ENCODE assay signal across 41 mouse cellular contexts in the genomic region with DNA sequence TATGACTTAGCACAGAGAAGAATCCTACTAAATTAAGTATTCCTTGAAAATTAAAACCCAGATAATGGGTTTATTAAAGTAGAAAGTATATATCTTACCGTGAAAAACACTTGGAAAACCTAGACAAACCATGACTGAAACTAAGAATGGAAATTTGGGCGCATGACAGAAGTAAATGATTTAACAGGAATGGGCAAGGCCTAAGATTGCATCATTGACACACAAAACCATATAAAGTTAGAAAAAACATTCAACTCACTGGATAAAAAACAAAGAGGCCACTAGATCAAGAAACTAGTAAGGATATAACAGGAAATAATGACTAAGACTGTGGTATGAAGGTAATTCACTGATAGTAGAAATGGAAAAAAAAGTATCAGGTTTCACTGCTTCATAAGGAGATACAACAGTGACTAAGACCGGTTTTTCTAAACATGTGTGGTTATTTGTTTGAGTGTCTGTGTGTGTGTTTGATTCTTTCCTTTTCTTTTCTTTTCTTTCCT. TPM values are rescaled to one million over a fixed set of nuclear protein-coding genes. Genes with fewer than 3 reads are reported as not detected.
"Had no signal": no experiment of that assay in that cellular context is flagged by ENCODE, and none has a peak within 500 bp of the region (broad histone marks: within the 10 kb centered on the region; RNA-seq: fewer than 3 reads in every experiment).

No protein-coding gene starts in this region.

- ATAC-seq: hindbrain, postnatal 0 days; intestine, embryonic 16.5 days had no signal

- H3K27ac ChIP-seq: gastrocnemius, adult 2 months; heart, embryonic 10.5 days; heart, embryonic 13.5 days; heart, embryonic 15.5 days; hindbrain, embryonic 13.5 days; hindbrain, embryonic 15.5 days; hindbrain, postnatal 0 days; kidney, embryonic 15.5 days; kidney, postnatal 0 days; left cerebral cortex, adult 2 months; limb, embryonic 10.5 days; limb, embryonic 12.5 days; liver, embryonic 13.5 days; liver, embryonic 15.5 days had no signal

- H3K9ac ChIP-seq: heart, embryonic 13.5 days; heart, embryonic 15.5 days; hindbrain, embryonic 13.5 days; hindbrain, embryonic 15.5 days; kidney, embryonic 15.5 days; limb, embryonic 12.5 days; liver, embryonic 13.5 days; liver, embryonic 15.5 days had no signal

- DNase-seq: gastrocnemius, adult 2 months; gastrocnemius, postnatal 10 days; gastrocnemius, postnatal 25 days; heart, adult 18-20 months; heart, postnatal 14 days; heart, postnatal 36 days; kidney, adult 11 months; kidney, adult 2 months; kidney, adult 9 months; kidney, postnatal 14 days; kidney, postnatal 36 days; layer of hippocampus, adult 9-11 months; liver; liver, embryonic 13.5 days had no signal

- H3K4me3 ChIP-seq: gastrocnemius, adult 2 months; heart, embryonic 10.5 days; heart, embryonic 13.5 days; heart, embryonic 15.5 days; hindbrain, embryonic 13.5 days; hindbrain, embryonic 15.5 days; kidney, embryonic 15.5 days; left cerebral cortex, adult 2 months; limb, embryonic 10.5 days; limb, embryonic 12.5 days; liver, embryonic 13.5 days; liver, embryonic 15.5 days had no signal

- H3K4me2 ChIP-seq: heart, embryonic 13.5 days; heart, embryonic 15.5 days; hindbrain, embryonic 13.5 days; hindbrain, embryonic 15.5 days; kidney, embryonic 15.5 days; limb, embryonic 12.5 days; liver, embryonic 13.5 days; liver, embryonic 15.5 days had no signal

- H3K4me1 ChIP-seq: heart, embryonic 10.5 days; heart, embryonic 13.5 days; heart, embryonic 15.5 days; hindbrain, embryonic 13.5 days; hindbrain, embryonic 15.5 days; kidney, embryonic 15.5 days; limb, embryonic 10.5 days; limb, embryonic 12.5 days; liver, embryonic 13.5 days; liver, embryonic 15.5 days had no signal

- H3K9me3 ChIP-seq: heart, embryonic 10.5 days; heart, embryonic 13.5 days; heart, embryonic 15.5 days; hindbrain, embryonic 13.5 days; hindbrain, embryonic 15.5 days; kidney, embryonic 15.5 days; limb, embryonic 10.5 days; limb, embryonic 12.5 days; liver, embryonic 13.5 days; liver, embryonic 15.5 days had no signal

- H3K27me3 ChIP-seq: heart, embryonic 13.5 days; heart, embryonic 15.5 days; hindbrain, embryonic 13.5 days; hindbrain, embryonic 15.5 days; kidney, embryonic 15.5 days; limb, embryonic 12.5 days; liver, embryonic 13.5 days; liver, embryonic 15.5 days had no signal

- H3K36me3 ChIP-seq: heart, embryonic 10.5 days; heart, embryonic 13.5 days; heart, embryonic 15.5 days; hindbrain, embryonic 13.5 days; hindbrain, embryonic 15.5 days; kidney, embryonic 15.5 days; limb, embryonic 10.5 days; limb, embryonic 12.5 days; liver, embryonic 13.5 days; liver, embryonic 15.5 days had no signal

RNA-seq across cellular contexts. Expression of gene Usp17la, which starts 1.5 kb away (rescaled TPM):
- total RNA-seq: gastrocnemius, adult 2 months; gastrocnemius, postnatal 10 days; gastrocnemius, postnatal 25 days; gastrocnemius, postnatal 4 days; granulocyte monocyte progenitor cell, adult 5-6 weeks; heart, adult 18-20 months; heart, adult 8-10 months; heart, postnatal 14 days; heart, postnatal 36 days; hematopoietic stem cell, adult 5-6 weeks; hindbrain, postnatal 0 days; layer of hippocampus, adult 18-20 months; layer of hippocampus, adult 8-10 months; layer of hippocampus, postnatal 25 days; left cerebral cortex, adult 2 months; left cerebral cortex, postnatal 14 days; left cerebral cortex, postnatal 36 days had no signal
- polyA plus RNA-seq: heart, embryonic 10.5 days; heart, embryonic 13.5 days; heart, embryonic 15.5 days; heart, postnatal 0 days; hindbrain, embryonic 11.5 days; hindbrain, embryonic 13.5 days; hindbrain, embryonic 15.5 days; hindbrain, postnatal 0 days; intestine, embryonic 14.5 days; intestine, embryonic 16.5 days; kidney, adult 2 months; kidney, embryonic 15.5 days; kidney, postnatal 0 days; large intestine, adult 2 months; limb, embryonic 10.5 days; limb, embryonic 12.5 days; limb, embryonic 14.5 days; liver, embryonic 13.5 days; liver, embryonic 15.5 days had no signal

RNA-seq across cellular contexts. Expression of gene Usp17lb, which starts 12.9 kb away (rescaled TPM):
- total RNA-seq: gastrocnemius, adult 2 months; gastrocnemius, postnatal 10 days; gastrocnemius, postnatal 25 days; gastrocnemius, postnatal 4 days; granulocyte monocyte progenitor cell, adult 5-6 weeks; heart, adult 18-20 months; heart, adult 8-10 months; heart, postnatal 14 days; heart, postnatal 36 days; hematopoietic stem cell, adult 5-6 weeks; hindbrain, postnatal 0 days; layer of hippocampus, adult 18-20 months; layer of hippocampus, adult 8-10 months; layer of hippocampus, postnatal 25 days; left cerebral cortex, adult 2 months; left cerebral cortex, postnatal 14 days; left cerebral cortex, postnatal 36 days had no signal
- polyA plus RNA-seq: heart, embryonic 10.5 days; heart, embryonic 13.5 days; heart, embryonic 15.5 days; heart, postnatal 0 days; hindbrain, embryonic 11.5 days; hindbrain, embryonic 13.5 days; hindbrain, embryonic 15.5 days; hindbrain, postnatal 0 days; intestine, embryonic 14.5 days; intestine, embryonic 16.5 days; kidney, adult 2 months; kidney, embryonic 15.5 days; kidney, postnatal 0 days; large intestine, adult 2 months; limb, embryonic 10.5 days; limb, embryonic 12.5 days; limb, embryonic 14.5 days; liver, embryonic 13.5 days; liver, embryonic 15.5 days had no signal

RNA-seq across cellular contexts. Expression of gene Olfr665, which starts 22.5 kb away (rescaled TPM):
- total RNA-seq: gastrocnemius, adult 2 months; gastrocnemius, postnatal 10 days; gastrocnemius, postnatal 25 days; gastrocnemius, postnatal 4 days; granulocyte monocyte progenitor cell, adult 5-6 weeks; heart, adult 18-20 months; heart, adult 8-10 months; heart, postnatal 14 days; heart, postnatal 36 days; hematopoietic stem cell, adult 5-6 weeks; hindbrain, postnatal 0 days; layer of hippocampus, adult 18-20 months; layer of hippocampus, adult 8-10 months; layer of hippocampus, postnatal 25 days; left cerebral cortex, adult 2 months; left cerebral cortex, postnatal 14 days; left cerebral cortex, postnatal 36 days had no signal
- polyA plus RNA-seq: heart, embryonic 10.5 days; heart, embryonic 13.5 days; heart, embryonic 15.5 days; heart, postnatal 0 days; hindbrain, embryonic 11.5 days; hindbrain, embryonic 13.5 days; hindbrain, embryonic 15.5 days; hindbrain, postnatal 0 days; intestine, embryonic 14.5 days; intestine, embryonic 16.5 days; kidney, adult 2 months; kidney, embryonic 15.5 days; kidney, postnatal 0 days; large intestine, adult 2 months; limb, embryonic 10.5 days; limb, embryonic 12.5 days; limb, embryonic 14.5 days; liver, embryonic 13.5 days; liver, embryonic 15.5 days had no signal

RNA-seq across cellular contexts. Expression of gene Olfr666, which starts 40.5 kb away (rescaled TPM):
- total RNA-seq: gastrocnemius, adult 2 months; gastrocnemius, postnatal 10 days; gastrocnemius, postnatal 25 days; gastrocnemius, postnatal 4 days; granulocyte monocyte progenitor cell, adult 5-6 weeks; heart, adult 18-20 months; heart, adult 8-10 months; heart, postnatal 14 days; heart, postnatal 36 days; hematopoietic stem cell, adult 5-6 weeks; hindbrain, postnatal 0 days; layer of hippocampus, adult 18-20 months; layer of hippocampus, adult 8-10 months; layer of hippocampus, postnatal 25 days; left cerebral cortex, adult 2 months; left cerebral cortex, postnatal 14 days; left cerebral cortex, postnatal 36 days had no signal
- polyA plus RNA-seq: heart, embryonic 10.5 days; heart, embryonic 13.5 days; heart, embryonic 15.5 days; heart, postnatal 0 days; hindbrain, embryonic 11.5 days; hindbrain, embryonic 13.5 days; hindbrain, embryonic 15.5 days; hindbrain, postnatal 0 days; intestine, embryonic 14.5 days; intestine, embryonic 16.5 days; kidney, adult 2 months; kidney, embryonic 15.5 days; kidney, postnatal 0 days; large intestine, adult 2 months; limb, embryonic 10.5 days; limb, embryonic 12.5 days; limb, embryonic 14.5 days; liver, embryonic 13.5 days; liver, embryonic 15.5 days had no signal
